Mouse (Mus musculus): ENCODE data around the gene Kbtbd6.

- TF ChIP-seq CTCF (conservative IDR thresholded peaks at IDR 0.05; ENCODE audit: low read length): no peak
- TF ChIP-seq POU5F1 (IDR thresholded peaks at IDR 0.05; ENCODE audit: borderline replicate concordance, low read length): no peak
These were observed 30.6 kb downstream of the Kbtbd6 start for GRCm38 (mm10) chr14:79482251-79482661.

All from E14TG2a.4 (cell line).